Mouse (Mus musculus): ENCODE results near the gene Tmem26.

Tmem26 gene

DNA sequence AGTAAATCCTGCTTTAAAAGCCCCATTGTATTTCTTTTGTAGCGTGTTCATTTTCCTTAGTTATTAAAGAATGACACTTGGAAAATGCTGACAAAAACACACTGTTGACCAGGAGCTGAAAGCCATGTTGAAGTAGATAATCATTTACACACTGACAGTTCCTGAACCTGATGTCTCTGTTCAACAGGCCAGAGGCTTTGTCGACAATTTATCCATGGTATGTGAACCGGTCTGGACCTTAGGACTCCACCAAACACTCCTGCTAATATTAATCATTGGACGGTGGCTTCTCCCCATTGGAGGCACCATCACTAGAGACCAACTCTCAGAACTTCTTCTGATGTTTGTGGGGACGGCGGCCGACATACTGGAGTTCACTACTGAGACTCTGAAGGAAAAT is 27.5 kb downstream of the Tmem26 start:
- DNase-seq (ENCODE audit: low spot score in 2 of 2) = no peak

DNA sequence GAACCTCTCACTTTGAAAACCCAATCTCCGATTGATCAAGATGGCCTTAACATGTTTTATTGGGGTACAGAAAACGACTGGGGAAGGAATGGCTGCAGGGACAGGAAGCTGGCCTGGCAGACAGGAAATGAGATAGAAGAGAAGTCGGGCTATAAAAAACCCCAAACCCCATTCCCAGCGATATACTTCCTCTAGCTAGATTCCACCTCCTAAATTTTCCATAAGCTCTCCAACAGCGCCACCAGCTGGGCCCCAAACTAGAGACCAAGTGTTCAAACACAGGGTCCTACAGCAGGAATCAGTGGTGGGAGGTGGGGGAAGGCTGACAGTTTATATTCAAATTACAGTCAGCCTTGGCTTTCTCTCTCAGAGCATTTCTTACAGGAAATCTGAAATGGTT is 35.8 kb downstream of the Tmem26 start:
- peak in 1 of 2 experiments; percentile 17 for DNase-seq (ENCODE audit: low spot score in 2 of 2)

DNA sequence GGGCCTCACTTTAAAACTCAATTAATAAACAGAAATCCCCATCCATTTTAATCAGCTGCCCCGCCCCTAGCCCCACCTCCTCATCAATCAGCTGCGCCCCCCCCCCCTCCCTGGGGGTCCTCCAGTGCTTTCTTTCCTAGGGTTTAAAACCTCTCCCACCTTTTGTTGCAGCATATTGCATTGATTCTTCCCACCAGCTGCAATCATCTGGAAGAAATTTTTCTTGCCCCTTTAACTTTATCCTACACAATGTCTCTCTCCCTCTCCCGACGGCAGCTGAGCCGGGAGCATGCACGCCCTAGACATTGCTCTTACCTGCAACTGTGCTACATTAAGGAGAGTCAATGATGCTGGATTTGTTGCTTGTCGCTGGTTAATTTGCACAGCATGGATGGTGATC is 36.3 kb downstream of the Tmem26 start:
- DNase-seq (ENCODE audit: low spot score in 2 of 2) = no peak

DNA sequence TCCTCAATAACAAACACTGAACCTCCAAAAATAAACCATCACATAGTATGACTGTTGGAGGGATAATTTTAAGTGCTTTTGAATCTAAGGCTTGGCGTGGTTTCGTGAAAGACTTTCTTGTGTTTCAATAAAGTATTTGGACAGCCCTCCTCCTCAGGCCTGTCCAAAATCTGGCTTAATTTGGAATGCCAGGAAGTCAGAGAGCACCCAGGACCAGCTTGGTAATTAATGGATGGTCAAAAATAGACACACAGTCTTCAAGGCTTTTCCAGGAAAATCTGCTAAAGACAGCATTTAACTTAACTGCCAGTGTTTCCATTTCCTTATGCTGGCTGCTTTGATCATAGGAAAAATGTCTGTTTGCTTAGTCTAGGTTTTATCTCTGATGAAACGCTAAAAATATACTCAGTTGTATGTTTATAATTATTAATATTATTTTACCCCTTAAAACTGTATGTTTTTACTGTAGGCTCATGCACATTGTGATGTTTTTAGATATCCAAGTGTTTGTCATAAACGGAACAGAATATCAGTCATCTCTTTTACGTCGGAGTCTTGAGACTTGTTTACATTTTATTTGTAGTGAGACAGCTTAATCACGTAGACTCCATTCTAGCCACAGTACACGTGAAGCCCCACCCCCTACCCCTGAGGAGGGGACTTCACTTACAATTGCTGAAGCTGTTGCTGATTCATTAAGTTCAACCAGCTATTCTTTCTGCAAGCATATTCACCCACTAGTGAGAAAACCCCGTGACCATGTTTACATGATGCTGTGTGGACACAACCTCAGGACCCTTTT is 57.8 kb downstream of the Tmem26 start:
- DNase-seq (ENCODE audit: low spot score in 2 of 2) = no peak

DNA sequence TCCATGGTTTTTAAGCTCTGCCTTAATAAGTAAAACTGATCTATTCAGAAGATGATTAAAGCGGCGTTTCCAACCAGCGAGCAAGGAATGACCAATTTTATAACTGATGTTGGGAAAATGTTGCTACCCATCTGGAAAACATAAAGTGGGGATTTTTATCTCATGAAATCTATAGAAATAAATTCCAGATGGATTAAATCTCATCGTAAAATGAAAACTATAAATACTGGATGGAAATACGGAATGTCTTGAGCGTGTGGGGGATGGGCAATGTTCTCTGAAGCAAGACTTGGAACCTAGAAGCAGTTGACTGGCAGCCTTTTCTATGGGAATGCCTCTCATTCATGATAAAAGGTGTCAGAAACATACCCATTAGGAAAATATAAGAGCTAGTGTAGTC is 59.3 kb downstream of the Tmem26 start:
- no peak for DNase-seq (ENCODE audit: low spot score in 2 of 2)

DNA sequence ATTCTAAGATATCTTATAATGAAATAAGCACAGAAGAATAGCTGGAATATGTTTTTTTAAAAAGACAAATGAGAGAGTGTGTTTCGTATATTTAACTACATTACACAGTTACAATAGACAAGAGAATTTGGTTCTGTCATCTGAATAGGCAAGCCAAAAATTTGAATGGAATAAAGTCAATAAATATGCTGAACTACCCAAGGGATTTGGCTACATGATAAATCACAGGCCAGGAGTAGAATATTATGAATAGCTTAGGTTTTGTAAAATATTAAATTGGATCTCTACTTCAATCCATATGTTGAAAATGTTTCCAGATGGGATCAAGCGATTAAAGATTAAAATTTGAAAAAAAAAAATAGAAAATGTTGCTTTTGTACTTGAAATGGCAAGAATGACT is 60.4 kb downstream of the Tmem26 start:
- no peak for DNase-seq (ENCODE audit: low spot score in 2 of 2)

DNA sequence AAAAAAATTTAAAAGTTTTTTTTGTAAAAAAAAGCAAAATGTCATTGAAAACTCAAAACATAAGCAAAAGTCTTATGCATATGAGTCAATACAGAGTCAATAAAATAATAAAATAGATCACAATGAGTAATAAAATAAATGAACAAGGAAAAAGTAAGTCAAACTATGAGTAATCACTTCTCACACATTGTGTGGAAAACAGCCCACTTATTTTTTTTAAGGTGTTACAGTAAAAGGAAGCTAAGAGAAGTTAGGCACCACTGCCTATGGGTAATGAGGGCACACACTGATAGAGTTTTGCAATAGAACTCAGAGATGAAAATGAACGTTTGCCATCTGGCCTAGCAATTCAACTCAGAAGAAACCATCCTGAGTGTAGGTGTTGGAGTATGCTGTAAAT is 61.0 kb downstream of the Tmem26 start:
- DNase-seq (ENCODE audit: low spot score in 2 of 2) = no peak

DNA sequence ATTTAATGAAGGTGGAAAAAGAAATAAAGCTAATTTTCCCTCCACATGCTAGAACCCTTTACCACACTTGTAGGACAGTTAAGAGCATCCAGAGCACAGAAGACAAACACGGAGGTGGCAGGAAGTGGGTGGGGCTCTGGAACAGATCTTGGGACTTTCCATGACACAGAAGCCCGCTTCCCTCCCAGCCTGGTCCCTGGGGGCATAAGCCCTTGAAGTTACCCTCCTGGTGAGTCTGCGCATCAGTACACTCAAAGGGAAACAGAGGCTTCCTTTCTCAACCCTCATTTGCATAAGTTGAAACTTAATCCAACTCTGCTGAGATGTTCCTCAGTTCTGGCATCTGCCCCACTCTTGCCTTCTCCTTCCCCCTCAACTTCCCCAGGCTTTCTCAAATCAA is 72.0 kb downstream of the Tmem26 start:
- DNase-seq (ENCODE audit: low spot score in 2 of 2) = peak in 1 of 2 experiments; percentile 12

DNA sequence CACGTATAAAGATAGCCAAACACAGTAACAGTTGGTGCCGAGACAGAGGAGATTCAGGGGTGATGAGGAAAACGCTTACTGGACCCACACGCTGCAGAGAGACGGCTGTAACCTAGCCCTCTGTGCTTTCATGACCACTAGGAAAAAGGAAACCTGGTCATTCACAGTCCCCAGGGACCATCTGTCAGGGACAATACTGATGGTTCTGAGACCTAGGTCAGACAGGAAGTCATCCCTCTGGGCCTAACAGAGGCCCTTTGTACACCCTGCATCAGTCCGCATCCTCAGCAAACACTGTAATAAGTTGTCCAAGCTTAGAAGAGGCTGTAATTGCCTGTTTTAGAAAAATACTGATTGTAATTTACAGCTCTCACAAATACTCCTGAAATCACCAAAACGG is 76.4 kb downstream of the Tmem26 start:
- DNase-seq (ENCODE audit: low spot score in 2 of 2) = no peak

DNA sequence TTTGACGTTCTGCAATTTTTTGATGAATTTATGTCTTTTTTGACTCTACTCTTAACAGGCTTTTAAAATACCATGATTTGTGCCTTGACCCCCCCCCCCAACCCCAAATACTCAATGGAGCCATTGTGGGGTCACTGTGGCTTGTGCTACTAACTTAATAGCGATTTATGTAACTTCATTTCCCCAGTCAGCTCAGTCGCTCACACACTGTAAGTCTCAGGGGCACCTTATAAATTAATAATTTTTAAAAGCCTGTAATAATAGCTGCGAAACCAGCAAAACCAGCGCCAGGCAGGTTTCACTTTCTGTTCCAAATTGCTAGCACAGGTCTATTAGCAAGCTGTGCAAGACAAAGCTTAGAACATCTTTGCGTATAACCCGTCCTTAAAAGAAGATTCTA is 76.9 kb downstream of the Tmem26 start:
- no peak for DNase-seq (ENCODE audit: low spot score in 2 of 2)

DNA sequence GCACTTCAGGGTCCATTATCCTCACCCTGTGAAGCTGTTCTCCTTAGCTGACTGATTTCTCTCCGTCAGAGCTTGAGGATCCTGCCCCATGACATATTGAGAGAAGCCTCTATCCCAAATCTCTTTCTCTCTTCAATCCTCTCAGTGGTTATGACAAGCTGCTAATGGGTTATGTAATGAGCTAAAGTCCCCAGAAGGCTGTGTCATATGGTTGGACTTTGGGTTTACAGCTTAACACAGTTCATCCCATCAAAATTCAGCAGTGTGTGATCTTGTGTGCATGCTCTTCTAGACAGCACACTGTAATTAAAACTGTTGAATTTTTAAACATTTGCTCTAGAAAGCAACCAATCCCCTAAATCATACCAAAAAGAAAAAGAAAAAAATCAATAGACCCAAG is 82.9 kb downstream of the Tmem26 start:
- DNase-seq (ENCODE audit: low spot score in 2 of 2) = no peak

DNA sequence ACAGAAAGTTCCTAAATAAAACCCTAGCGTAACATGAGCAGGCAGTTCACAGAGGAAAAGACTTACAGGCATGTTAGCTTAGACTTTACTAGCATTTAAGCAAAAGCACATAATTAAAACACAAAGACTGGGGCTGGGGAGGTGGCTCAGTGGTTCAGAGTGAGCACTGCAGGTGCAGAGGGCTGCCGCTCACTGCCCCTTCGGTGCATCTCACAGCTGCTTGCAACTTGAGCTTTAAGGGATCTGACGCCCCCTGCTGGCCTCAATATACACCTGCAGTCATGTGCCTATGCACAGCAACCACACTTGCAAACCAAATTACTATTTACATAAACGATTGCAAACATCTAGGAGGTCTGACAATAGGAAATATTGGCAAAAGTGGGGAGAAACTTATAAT is 87.5 kb downstream of the Tmem26 start:
- no peak for DNase-seq (ENCODE audit: low spot score in 2 of 2)

DNA sequence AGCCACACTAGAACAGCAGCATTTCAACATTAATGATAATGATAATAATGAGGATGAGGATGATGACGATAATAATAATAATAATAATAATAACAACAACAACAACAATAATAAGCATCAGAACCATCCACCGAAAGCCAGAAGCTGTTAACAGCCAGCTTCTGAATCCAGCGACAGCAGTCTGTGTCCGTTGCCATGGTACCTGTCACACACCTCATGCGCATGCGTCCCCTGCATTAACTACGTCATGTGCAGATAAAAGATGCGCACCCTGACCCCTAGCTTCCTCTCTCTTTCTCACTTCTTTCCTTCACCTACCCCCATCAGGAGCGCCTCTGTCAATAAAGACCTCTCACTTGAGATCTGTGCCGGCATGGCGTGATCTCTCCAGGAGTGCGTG is 89.3 kb downstream of the Tmem26 start:
- DNase-seq (ENCODE audit: low spot score in 2 of 2) = no peak

DNA sequence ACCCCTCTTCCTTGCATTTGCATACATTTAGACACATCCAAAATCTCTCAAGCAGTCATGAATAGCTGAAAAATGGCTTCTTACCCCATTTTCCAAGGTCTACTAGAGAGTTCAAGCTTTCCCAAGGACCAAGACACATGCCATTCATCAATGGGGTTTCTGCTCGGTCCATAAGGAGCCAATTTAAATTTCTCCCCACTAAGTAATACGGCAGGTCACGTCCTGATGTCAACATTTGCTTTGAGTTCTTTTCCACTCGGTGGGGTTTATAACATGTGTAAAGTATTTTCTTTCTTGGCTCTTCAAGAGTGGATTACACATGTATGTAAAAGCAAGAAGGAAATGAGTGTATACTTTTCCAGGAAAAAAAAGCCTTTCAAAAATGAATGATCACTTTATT is 93.8 kb downstream of the Tmem26 start:
- DNase-seq (ENCODE audit: low spot score in 2 of 2) = no peak

DNA sequence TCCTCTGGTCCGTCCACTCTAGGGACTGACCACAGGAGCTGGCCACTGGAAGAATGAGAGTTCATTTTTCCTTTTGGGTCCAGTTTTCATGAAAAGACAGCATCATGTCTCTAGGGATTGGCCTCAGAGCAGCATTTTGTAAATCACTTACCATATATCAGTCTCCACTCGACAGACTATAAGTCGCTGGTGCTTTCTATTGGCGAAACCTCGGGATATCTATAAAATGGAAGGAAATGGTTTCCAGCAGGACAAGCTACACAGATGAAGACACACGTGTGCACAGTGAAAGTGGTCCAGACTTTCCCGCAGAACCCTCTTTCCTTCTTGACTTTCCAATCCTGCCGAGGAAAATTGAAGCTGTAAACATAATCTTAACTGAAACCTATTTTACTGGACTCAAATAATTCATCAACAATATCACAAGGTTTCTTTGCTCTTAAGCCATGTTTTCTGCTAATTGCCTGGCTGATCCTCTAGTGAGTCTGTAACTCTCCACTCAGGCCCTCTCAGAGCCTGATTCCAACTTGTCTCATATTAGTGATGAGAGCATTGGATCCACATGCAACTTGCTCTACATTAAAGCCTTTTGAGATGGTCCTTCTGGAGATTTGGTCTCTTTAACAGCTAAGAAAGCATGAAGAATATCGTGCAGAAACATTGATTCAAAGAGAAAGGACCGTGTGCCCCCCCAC is 94.8 kb downstream of the Tmem26 start:
- no peak for DNase-seq (ENCODE audit: low spot score in 2 of 2)

DNA sequence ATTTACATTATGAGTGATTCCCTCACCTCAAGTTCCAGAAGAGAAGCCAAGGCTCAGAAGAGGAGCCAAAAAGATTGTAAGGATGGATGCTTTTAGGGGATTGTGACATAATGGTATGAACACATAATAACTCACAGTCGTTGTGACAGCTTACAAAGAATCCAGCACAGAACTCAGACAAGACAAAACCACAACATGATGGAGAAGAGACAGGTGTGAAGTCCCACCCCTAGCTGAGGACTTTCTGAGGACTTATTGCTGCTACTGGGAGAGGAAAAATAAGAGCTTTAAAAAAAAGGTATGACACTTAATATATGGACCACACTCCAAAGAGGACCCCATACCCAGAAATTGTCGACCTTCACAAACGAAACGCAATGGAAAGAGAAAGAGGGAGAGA is 101.1 kb downstream of the Tmem26 start:
- DNase-seq (ENCODE audit: low spot score in 2 of 2) = no peak

Measured in natural killer cell, adult 2 months (primary cell).